Comparison of ENCODE assay signal across 7 mouse cellular contexts in genomic region chr1:125434485-125435001, GRCm38 (mm10). TPM values are rescaled to one million over a fixed set of nuclear protein-coding genes. Genes with fewer than 3 reads are reported as not detected.
A peak's percentile ranks its signal among the peaks of the same experiment; 100 is the strongest.
DNase-seq lines count a peak whose midpoint lies in the region; ATAC-seq and TF ChIP-seq lines count a peak whose summit lies in the region.

No protein-coding gene starts in this region.

- H3K9ac ChIP-seq in intestine, embryonic 16.5 days (ENCODE audit: low read depth, low read length): peak overlapping the region; percentile 94
- H3K9ac ChIP-seq in midbrain, embryonic 11.5 days (ENCODE audit: low read length): peak overlapping the region; percentile 91

- no peaks in the 10 kb centered on the region for H3K27me3 ChIP-seq in intestine, embryonic 16.5 days (replicated peaks; ENCODE audit: control insufficient read depth, insufficient read depth, low read length)
- H3K27me3 ChIP-seq in limb, embryonic 10.5 days (ENCODE audit: low read depth, poor library complexity, severe bottlenecking): no peaks in the 10 kb centered on the region
- no peaks in the 10 kb centered on the region for H3K27me3 ChIP-seq in midbrain, embryonic 11.5 days (ENCODE audit: control insufficient read depth, insufficient read depth, low read length)

- no peak for TF ChIP-seq CTCF in cortical plate, adult 2 months (IDR thresholded peaks at IDR 0.05; ENCODE audit: extremely low read depth, insufficient read depth, low read length)

- peak; percentile 43 for TF ChIP-seq POLR2A in cortical plate, adult 2 months (IDR thresholded peaks at IDR 0.05; ENCODE audit: extremely low read depth, insufficient read depth, low read length)

- H3K27ac ChIP-seq in cortical plate, adult 2 months (ENCODE audit: insufficient read depth, low read length): peak overlapping the region; percentile 91
- peak overlapping the region; percentile 98 for H3K27ac ChIP-seq in intestine, embryonic 16.5 days (ENCODE audit: low read length)
- H3K27ac ChIP-seq in limb, embryonic 10.5 days: peak overlapping the region; percentile 97
- peak overlapping the region; percentile 95; the same call in 1 of the 2 replicates for H3K27ac ChIP-seq in midbrain, embryonic 11.5 days (ENCODE audit: low read depth, low read length)

- H3K4me3 ChIP-seq in cortical plate, adult 2 months (ENCODE audit: insufficient read depth, low read length): peak overlapping the region; percentile 47
- peak overlapping the region; percentile 83 for H3K4me3 ChIP-seq in intestine, embryonic 16.5 days (ENCODE audit: low read length)
- peak overlapping the region; percentile 83 for H3K4me3 ChIP-seq in limb, embryonic 10.5 days
- peak overlapping the region; percentile 74 for H3K4me3 ChIP-seq in midbrain, embryonic 11.5 days (ENCODE audit: low read depth, low read length)

- H3K36me3 ChIP-seq in intestine, embryonic 16.5 days (ENCODE audit: control insufficient read depth, insufficient read depth, low read length): no peaks in the 10 kb centered on the region
- no peaks in the 10 kb centered on the region for H3K36me3 ChIP-seq in limb, embryonic 10.5 days
- H3K36me3 ChIP-seq in midbrain, embryonic 11.5 days (ENCODE audit: control insufficient read depth, insufficient read depth, low read length): no peaks in the 10 kb centered on the region

- ATAC-seq in granulocyte monocyte progenitor cell, adult 5-6 weeks (replicated peaks; ENCODE audit: poor library complexity, severe bottlenecking): peak; percentile 45
- ATAC-seq in intestine, embryonic 16.5 days: peak; percentile 6
- ATAC-seq in midbrain, embryonic 11.5 days (ENCODE audit: low FRiP score): peak; percentile 5

- peaks cover 6% of the 10 kb centered on the region; the same call in 1 of the 2 replicates for H3K4me1 ChIP-seq in cortical plate, adult 2 months (ENCODE audit: control insufficient read depth, insufficient read depth, low read length)
- peaks cover 22% of the 10 kb centered on the region for H3K4me1 ChIP-seq in intestine, embryonic 16.5 days (ENCODE audit: control insufficient read depth, insufficient read depth, low read length)
- H3K4me1 ChIP-seq in limb, embryonic 10.5 days: peaks cover 22% of the 10 kb centered on the region
- H3K4me1 ChIP-seq in midbrain, embryonic 11.5 days (ENCODE audit: control insufficient read depth, insufficient read depth, low read length): peaks cover 13% of the 10 kb centered on the region

- H3K9me3 ChIP-seq in intestine, embryonic 16.5 days (ENCODE audit: control insufficient read depth, low read length): no peaks in the 10 kb centered on the region
- H3K9me3 ChIP-seq in limb, embryonic 10.5 days (replicated peaks): no peaks in the 10 kb centered on the region
- H3K9me3 ChIP-seq in midbrain, embryonic 11.5 days (ENCODE audit: control insufficient read depth, low read length): no peaks in the 10 kb centered on the region

- DNase-seq in ZHBTc4 (ENCODE audit: low read depth, low spot score): peak; percentile 59
- peak; percentile 58 for DNase-seq in limb, embryonic 10.5 days (ENCODE audit: low spot score)
- peak; percentile 94 for DNase-seq in midbrain, embryonic 11.5 days (ENCODE audit: low spot score, missing footprints)
- DNase-seq in spleen, adult 12 weeks (ENCODE audit: low spot score): peak; percentile 54

- under 1% methylated on average over 25 of the region's 25 CpGs for WGBS in intestine, embryonic 16.5 days
- under 1% methylated on average over 25 of the region's 25 CpGs for WGBS in limb, embryonic 10.5 days
- WGBS in midbrain, embryonic 11.5 days: under 1% methylated on average over 25 of the region's 25 CpGs

- H3K4me2 ChIP-seq in intestine, embryonic 16.5 days (ENCODE audit: low read depth, low read length): peak overlapping the region; percentile 62
- peak overlapping the region; percentile 61 for H3K4me2 ChIP-seq in midbrain, embryonic 11.5 days

RNA-seq across cellular contexts. Expression of gene Actr3, which starts 1.0 kb away (rescaled TPM):
- polyA plus RNA-seq in cortical plate, adult 2 months (2012; rRNA removed): 92.4 and 105 TPM in 2 replicates
- 426 TPM in 2 replicates for total RNA-seq in granulocyte monocyte progenitor cell, adult 5-6 weeks (2014; fragmentation: Nextera tagmentation)
- 889 and 988 TPM in 2 replicates for total RNA-seq in granulocyte monocyte progenitor cell, adult 5-6 weeks (2017)
- polyA plus RNA-seq in intestine, embryonic 16.5 days (2015; fragmentation: Nextera tagmentation; extraction: Ambion mirVana): 354 and 361 TPM in 2 replicates
- polyA plus RNA-seq in limb, embryonic 10.5 days (2016; fragmentation: Nextera tagmentation; extraction: Ambion mirVana): 230 and 231 TPM in 2 replicates
- polyA plus RNA-seq in midbrain, embryonic 11.5 days (2014; fragmentation: Nextera tagmentation; extraction: Ambion mirVana): 269 and 271 TPM in 2 replicates

Comparison
In these comparisons a context has a peak if more than half of its experiments do, and no peak if none do; other contexts are left out.
1. Peak in every context shown above with its lines: DNase-seq, ATAC-seq, H3K4me3 ChIP-seq and H3K27ac ChIP-seq.